Comparison of ENCODE assay signal across 8 mouse cellular contexts in genomic region chr17:55959946-55960740, GRCm38 (mm10). TPM values are rescaled to one million over a fixed set of nuclear protein-coding genes. Genes with fewer than 3 reads are reported as not detected.
A peak's percentile ranks its signal among the peaks of the same experiment; 100 is the strongest.
DNase-seq lines count a peak whose midpoint lies in the region; ATAC-seq and TF ChIP-seq lines count a peak whose summit lies in the region.

No protein-coding gene starts in this region.

- H3K4me3 ChIP-seq in heart, embryonic 10.5 days: peak overlapping the region; percentile 67
- H3K4me3 ChIP-seq in CH12.LX (replicated peaks in 1 of 3; ENCODE audit: low read depth in 2 of 3, low read length in 2 of 3, poor library complexity in 1 of 3): peak overlapping the region; percentile 56 to 57 (median 57)
- H3K4me3 ChIP-seq in forebrain, embryonic 10.5 days: peak overlapping the region; percentile 63
- peak overlapping the region; percentile 62 for H3K4me3 ChIP-seq in limb, embryonic 15.5 days

- peak overlapping the region; percentile 91; the same call in 1 of the 2 replicates for H3K27ac ChIP-seq in heart, embryonic 10.5 days
- peak overlapping the region; percentile 83 for H3K27ac ChIP-seq in CH12.LX (ENCODE audit: insufficient read depth, low read depth)
- H3K27ac ChIP-seq in forebrain, embryonic 10.5 days: peak overlapping the region; percentile 91; the same call in 1 of the 2 replicates
- H3K27ac ChIP-seq in limb, embryonic 15.5 days: peak overlapping the region; percentile 98

- TF ChIP-seq CTCF in CH12.LX (conservative IDR thresholded peaks at IDR 0.05 in 1 of 2, IDR thresholded peaks at IDR 0.05 in 1 of 2; ENCODE audit: low read depth in 2 of 2, low read length in 2 of 2): no peak

- H3K4me2 ChIP-seq in CH12.LX (ENCODE audit: insufficient read depth, low read depth, poor library complexity, severe bottlenecking): peak overlapping the region; percentile 87
- peak overlapping the region; percentile 50 for H3K4me2 ChIP-seq in limb, embryonic 15.5 days

- H3K27me3 ChIP-seq in heart, embryonic 10.5 days (ENCODE audit: insufficient read depth, poor library complexity, severe bottlenecking): peaks cover 4% of the 10 kb centered on the region; the same call in 1 of the 2 replicates
- no peaks in the 10 kb centered on the region for H3K27me3 ChIP-seq in CH12.LX (replicated peaks)
- peaks cover 4% of the 10 kb centered on the region for H3K27me3 ChIP-seq in forebrain, embryonic 10.5 days (ENCODE audit: poor library complexity, severe bottlenecking)
- H3K27me3 ChIP-seq in limb, embryonic 15.5 days: peaks cover under 1% of the 10 kb centered on the region; the same call in 1 of the 2 replicates

- peak overlapping the region; percentile 55; the same call in 1 of the 2 replicates for H3K9ac ChIP-seq in CH12.LX (ENCODE audit: insufficient read depth, low read depth)
- peak overlapping the region; percentile 39; the same call in 1 of the 2 replicates for H3K9ac ChIP-seq in limb, embryonic 15.5 days

- H3K36me3 ChIP-seq in heart, embryonic 10.5 days: peaks cover 40% of the 10 kb centered on the region
- peaks cover 54 to 73% of the 10 kb centered on the region in 2 experiments for H3K36me3 ChIP-seq in CH12.LX (replicated peaks in 1 of 2; ENCODE audit: control insufficient read depth in 1 of 2, insufficient read depth in 1 of 2, low read length in 1 of 2)
- peaks cover 44% of the 10 kb centered on the region for H3K36me3 ChIP-seq in forebrain, embryonic 10.5 days (replicated peaks)
- H3K36me3 ChIP-seq in limb, embryonic 15.5 days: peaks cover 33% of the 10 kb centered on the region

- in situ Hi-C loops in CH12.LX (cut with MboI; ENCODE audit: low pct_ligation_motif_present, low pct_unique_long_range_greater_than_20kb, low sequenced_read_pairs): loop anchor here (10.0 kb wide), 1 partner anchor 65 kb away; the partner anchor contains the start of gene Zfp959

- no peak for TF ChIP-seq RAD21 in CH12.LX (IDR thresholded peaks at IDR 0.05; ENCODE audit: low read depth, low read length)

- dilution Hi-C loops in CH12.LX (cut with MboI; ENCODE audit: extremely low pct_ligation_motif_present, extremely low pct_unique_long_range_greater_than_20kb, low sequenced_read_pairs): no loop called here

- ATAC-seq in limb, embryonic 15.5 days (ENCODE audit: insufficient number of reproducible peaks, low FRiP score, low TSS enrichment, low read depth): no peak

- peaks cover 17% of the 10 kb centered on the region for H3K79me2 ChIP-seq in CH12.LX (replicated peaks; ENCODE audit: control insufficient read depth, extremely low read depth, insufficient read depth, poor library complexity, severe bottlenecking)

- 73% methylated on average over 10 of the region's 10 CpGs for WGBS in heart, embryonic 10.5 days
- WGBS in forebrain, embryonic 10.5 days: 79% methylated on average over 10 of the region's 10 CpGs
- WGBS in limb, embryonic 15.5 days: 70% methylated on average over 10 of the region's 10 CpGs

- H3K9me3 ChIP-seq in heart, embryonic 10.5 days: no peaks in the 10 kb centered on the region
- H3K9me3 ChIP-seq in CH12.LX (replicated peaks; ENCODE audit: low read length): no peaks in the 10 kb centered on the region
- no peaks in the 10 kb centered on the region for H3K9me3 ChIP-seq in forebrain, embryonic 10.5 days
- no peaks in the 10 kb centered on the region for H3K9me3 ChIP-seq in limb, embryonic 15.5 days

- DNase-seq in heart, embryonic 10.5 days (ENCODE audit: low spot score): peak; percentile 77
- no peak for DNase-seq in heart, postnatal 4 days
- no peak for DNase-seq in CH12.LX (ENCODE audit: extremely low read depth)
- peak; percentile 14 for DNase-seq in forebrain, embryonic 10.5 days (ENCODE audit: extremely low spot score, low spot score)
- no peak for DNase-seq in adrenal gland, adult 2 months
- no peak for DNase-seq in adrenal gland, postnatal 4 days (ENCODE audit: low spot score in 2 of 2)
- no peak for DNase-seq in frontal cortex, adult 2 months (ENCODE audit: extremely low spot score in 1 of 2, low spot score in 1 of 2)

- no peak for TF ChIP-seq EP300 in CH12.LX (IDR thresholded peaks at IDR 0.05; ENCODE audit: low read length)

- no peak for TF ChIP-seq POLR2A in CH12.LX (IDR thresholded peaks at IDR 0.05; ENCODE audit: low read depth, low read length)

- peaks cover 19% of the 10 kb centered on the region for H3K4me1 ChIP-seq in heart, embryonic 10.5 days
- H3K4me1 ChIP-seq in CH12.LX (ENCODE audit: control insufficient read depth in 1 of 2, insufficient read depth in 2 of 2): peaks cover 27 to 52% of the 10 kb centered on the region in 2 experiments
- H3K4me1 ChIP-seq in forebrain, embryonic 10.5 days: peaks cover 42% of the 10 kb centered on the region
- H3K4me1 ChIP-seq in limb, embryonic 15.5 days: peaks cover 32% of the 10 kb centered on the region

TF ChIP-seq in CH12.LX, 34 proteins besides CTCF, POLR2A, EP300 and RAD21:
- 0 out of 2 replicates have a peak, but pooled peaks have one; percentile 9 for TF ChIP-seq MXI1 (IDR thresholded peaks at IDR 0.05; ENCODE audit: low read depth, low read length)
- no peak for TF ChIP-seq TCF12 (IDR thresholded peaks at IDR 0.05; ENCODE audit: low read depth, low read length)

RNA-seq across cellular contexts. Expression of gene Yju2, which starts 1.2 kb away (rescaled TPM):
- polyA plus RNA-seq in heart, embryonic 10.5 days (2016; fragmentation: Nextera tagmentation; extraction: Ambion mirVana): 20.9 and 24.4 TPM in 2 replicates
- 10 to 100 TPM; 14.8 to 14.9 TPM for total RNA-seq in heart, postnatal 4 days (2021)
- 10.1 and 10.7 TPM in 2 replicates for total RNA-seq in CH12.LX (2012; rRNA removed)
- total RNA-seq in CH12.LX (2014; rRNA removed): 11.2 and 12.9 TPM in 2 replicates
- polyA plus RNA-seq in CH12.LX (2012; ENCODE audit: insufficient read length, low read depth): 14.4 and 15.8 TPM in 2 replicates
- 29.2 and 30.4 TPM in 2 replicates for polyA plus RNA-seq in forebrain, embryonic 10.5 days (2016; fragmentation: Nextera tagmentation; extraction: Ambion mirVana)
- 21.7 and 22.1 TPM in 2 replicates for polyA plus RNA-seq in limb, embryonic 15.5 days (2015; fragmentation: Nextera tagmentation; extraction: Ambion mirVana)
- 10 to 100 TPM; 16.7 to 19.1 TPM for total RNA-seq in adrenal gland, adult 2 months (2021)
- polyA plus RNA-seq in adrenal gland, adult 2 months (2012; rRNA removed): 4.4 and 5.3 TPM in 2 replicates
- total RNA-seq in adrenal gland, postnatal 4 days (2021): 10 to 100 TPM; 22.7 to 26.9 TPM
- 10.6 and 12.3 TPM in 2 replicates for polyA plus RNA-seq in frontal cortex, adult 2 months (2012; rRNA removed)

RNA-seq across cellular contexts. Expression of gene Ebi3, which starts 7.7 kb away (rescaled TPM):
- 0.25 and 0.72 TPM in 2 replicates for polyA plus RNA-seq in heart, embryonic 10.5 days (2016; fragmentation: Nextera tagmentation; extraction: Ambion mirVana)
- under 1 TPM; 0.61 to 0.71 TPM for total RNA-seq in heart, postnatal 4 days (2021)
- total RNA-seq in CH12.LX (2012; rRNA removed) (102 and 207 TPM in 2 replicates), CH12.LX (2014; rRNA removed) (55.0 and 60.3 TPM in 2 replicates)
- 87.6 and 105 TPM in 2 replicates for polyA plus RNA-seq in CH12.LX (2012; ENCODE audit: insufficient read length, low read depth)
- 1.4 and 1.9 TPM in 2 replicates for polyA plus RNA-seq in forebrain, embryonic 10.5 days (2016; fragmentation: Nextera tagmentation; extraction: Ambion mirVana)
- 3.3 and 3.8 TPM in 2 replicates for polyA plus RNA-seq in limb, embryonic 15.5 days (2015; fragmentation: Nextera tagmentation; extraction: Ambion mirVana)
- 1 to 10 TPM in 1 of 2 experiments, under 1 TPM in 1; 0.66 to 1.2 TPM for total RNA-seq in adrenal gland, adult 2 months (2021)
- 4.7 and 5.8 TPM in 2 replicates for polyA plus RNA-seq in adrenal gland, adult 2 months (2012; rRNA removed)
- 1 to 10 TPM; 2.1 to 3.0 TPM for total RNA-seq in adrenal gland, postnatal 4 days (2021)
- polyA plus RNA-seq in frontal cortex, adult 2 months (2012; rRNA removed): 1.9 and 2.0 TPM in 2 replicates

RNA-seq across cellular contexts. Expression of gene Shd, which starts 10.1 kb away (rescaled TPM):
- 11.3 and 15.2 TPM in 2 replicates for polyA plus RNA-seq in heart, embryonic 10.5 days (2016; fragmentation: Nextera tagmentation; extraction: Ambion mirVana)
- 1 to 10 TPM; 3.7 to 4.6 TPM for total RNA-seq in heart, postnatal 4 days (2021)
- total RNA-seq in CH12.LX (2012; rRNA removed): 0.21 and 0.47 TPM in 2 replicates
- total RNA-seq in CH12.LX (2014; rRNA removed): 0.46 TPM in 1 of 2 replicates, not detected in the other
- polyA plus RNA-seq in CH12.LX (2012; ENCODE audit: insufficient read length, low read depth): 0.85 and 0.87 TPM in 2 replicates
- polyA plus RNA-seq in forebrain, embryonic 10.5 days (2016; fragmentation: Nextera tagmentation; extraction: Ambion mirVana): 42.1 and 50.3 TPM in 2 replicates
- polyA plus RNA-seq in limb, embryonic 15.5 days (2015; fragmentation: Nextera tagmentation; extraction: Ambion mirVana): 19.9 and 21.4 TPM in 2 replicates
- total RNA-seq in adrenal gland, adult 2 months (2021): 1 to 10 TPM in 1 of 2 experiments, under 1 TPM in 1; 0.52 to 1.2 TPM
- polyA plus RNA-seq in adrenal gland, adult 2 months (2012; rRNA removed): 3.2 and 7.8 TPM in 2 replicates
- total RNA-seq in adrenal gland, postnatal 4 days (2021): 10 to 100 TPM in 1 of 2 experiments, 1 to 10 TPM in 1; 7.3 to 16.9 TPM
- 57.6 and 61.6 TPM in 2 replicates for polyA plus RNA-seq in frontal cortex, adult 2 months (2012; rRNA removed)

RNA-seq across cellular contexts. Expression of gene Zfp119b, which starts 10.8 kb away (rescaled TPM):
- polyA plus RNA-seq in heart, embryonic 10.5 days (2016; fragmentation: Nextera tagmentation; extraction: Ambion mirVana): 3.9 TPM in 2 replicates
- total RNA-seq in heart, postnatal 4 days (2021): 1 to 10 TPM; 3.3 to 4.0 TPM
- 6.1 and 6.5 TPM in 2 replicates for total RNA-seq in CH12.LX (2012; rRNA removed)
- total RNA-seq in CH12.LX (2014; rRNA removed): 13.6 and 18.0 TPM in 2 replicates
- polyA plus RNA-seq in CH12.LX (2012; ENCODE audit: insufficient read length, low read depth): 3.1 and 3.9 TPM in 2 replicates
- polyA plus RNA-seq in forebrain, embryonic 10.5 days (2016; fragmentation: Nextera tagmentation; extraction: Ambion mirVana): 6.4 and 6.6 TPM in 2 replicates
- polyA plus RNA-seq in limb, embryonic 15.5 days (2015; fragmentation: Nextera tagmentation; extraction: Ambion mirVana): 6.9 and 9.1 TPM in 2 replicates
- 1 to 10 TPM; 3.0 to 3.6 TPM for total RNA-seq in adrenal gland, adult 2 months (2021)
- 0.07 TPM in 1 of 2 replicates, not detected in the other for polyA plus RNA-seq in adrenal gland, adult 2 months (2012; rRNA removed)
- 1 to 10 TPM; 7.2 to 8.0 TPM for total RNA-seq in adrenal gland, postnatal 4 days (2021)
- polyA plus RNA-seq in frontal cortex, adult 2 months (2012; rRNA removed): 2.0 and 2.4 TPM in 2 replicates

RNA-seq across cellular contexts. Expression of gene Fsd1, which starts 26.2 kb away (rescaled TPM):
- 8.4 and 23.2 TPM in 2 replicates for polyA plus RNA-seq in heart, embryonic 10.5 days (2016; fragmentation: Nextera tagmentation; extraction: Ambion mirVana)
- total RNA-seq in heart, postnatal 4 days (2021): 1 to 10 TPM in 1 of 2 experiments, under 1 TPM in 1; 0.34 to 1.5 TPM
- 0.21 and 0.50 TPM in 2 replicates for total RNA-seq in CH12.LX (2012; rRNA removed)
- not detected in 2 replicates for total RNA-seq in CH12.LX (2014; rRNA removed)
- polyA plus RNA-seq in CH12.LX (2012; ENCODE audit: insufficient read length, low read depth): not detected in 2 replicates
- polyA plus RNA-seq in forebrain, embryonic 10.5 days (2016; fragmentation: Nextera tagmentation; extraction: Ambion mirVana): 74.4 and 80.9 TPM in 2 replicates
- 12.6 and 18.3 TPM in 2 replicates for polyA plus RNA-seq in limb, embryonic 15.5 days (2015; fragmentation: Nextera tagmentation; extraction: Ambion mirVana)
- total RNA-seq in adrenal gland, adult 2 months (2021): 1 to 10 TPM; 1.0 to 2.7 TPM
- 2.3 and 2.7 TPM in 2 replicates for polyA plus RNA-seq in adrenal gland, adult 2 months (2012; rRNA removed)
- 1 to 10 TPM; 4.1 to 9.2 TPM for total RNA-seq in adrenal gland, postnatal 4 days (2021)
- 57.8 and 68.7 TPM in 2 replicates for polyA plus RNA-seq in frontal cortex, adult 2 months (2012; rRNA removed)

Comparison
In these comparisons a context has a peak if more than half of its experiments do, and no peak if none do; other contexts are left out.
1. DNase-seq: peak in heart, embryonic 10.5 days (single experiment) and forebrain, embryonic 10.5 days (single experiment); none in heart, postnatal 4 days (single experiment), CH12.LX (single experiment), adrenal gland, adult 2 months (single experiment), adrenal gland, postnatal 4 days (0 of 2) and frontal cortex, adult 2 months (0 of 2).
2. RNA of gene Ebi3, which starts 7.7 kb away (polyA plus RNA-seq): 87.6 to 105 TPM in CH12.LX; 4.7 to 5.8 TPM in adrenal gland, adult 2 months, 3.3 to 3.8 TPM in limb, embryonic 15.5 days, 1.9 to 2.0 TPM in frontal cortex, adult 2 months, 1.4 to 1.9 TPM in forebrain, embryonic 10.5 days and 0.25 to 0.72 TPM in heart, embryonic 10.5 days; every median in the first group is over 10 times any median in the second.
3. Peak in every context shown above with its lines, with median percentiles within 50 percentile points of each other: H3K27ac ChIP-seq and H3K4me3 ChIP-seq.